Mouse (Mus musculus): ENCODE measurements around the gene Gemin5.

GRCm38 (mm10) chr11:58215814-58216213 lies 47.5 kb upstream of the Gemin5 start:
- TF ChIP-seq POLR2A (IDR thresholded peaks at IDR 0.05; ENCODE audit: insufficient read depth, low read depth, low read length) = no peak
- TF ChIP-seq EP300 (IDR thresholded peaks at IDR 0.05; ENCODE audit: insufficient read depth, low read depth, low read length) = no peak
- TF ChIP-seq CTCF (IDR thresholded peaks at IDR 0.05) = no peak
